Mouse (Mus musculus) left cerebral cortex, postnatal 36 days (tissue): ENCODE results near the gene Has1. TPM values are rescaled to one million over a fixed set of nuclear protein-coding genes. Genes with fewer than 3 reads are reported as not detected.
A peak's percentile ranks its signal among the peaks of the same experiment; 100 is the strongest.

ENCODE experiments used
- DNase-seq, 2 experiments: peaks; one replicate each; pipeline ENCODE4 v3.0.0; 2021 to 2022; ENCODE audit warnings: low spot score in 2 of 2, mixed read lengths in 1 of 2
- intact Hi-C: fragments of 180-260 bp; cut with DNase I; formaldehyde crosslinking; loops from one replicate; pipeline ENCODE4 v1.15.1; 2025
- microRNA-seq: library from miRNA; unstranded; fragments of <30 nt; microRNA quantifications from one replicate; pipeline ENCODE4 v1.2.0, GENCODE M21; 2022
- total RNA-seq, 2 experiments: library from RNA; stranded (reverse); gene quantifications; 2 replicates each; pipeline ENCODE4 v1.2.3; 2021

The Has1 gene
- total RNA-seq, 2 experiments from 2014 or later = 0.45 to 0.79 TPM

DNA sequence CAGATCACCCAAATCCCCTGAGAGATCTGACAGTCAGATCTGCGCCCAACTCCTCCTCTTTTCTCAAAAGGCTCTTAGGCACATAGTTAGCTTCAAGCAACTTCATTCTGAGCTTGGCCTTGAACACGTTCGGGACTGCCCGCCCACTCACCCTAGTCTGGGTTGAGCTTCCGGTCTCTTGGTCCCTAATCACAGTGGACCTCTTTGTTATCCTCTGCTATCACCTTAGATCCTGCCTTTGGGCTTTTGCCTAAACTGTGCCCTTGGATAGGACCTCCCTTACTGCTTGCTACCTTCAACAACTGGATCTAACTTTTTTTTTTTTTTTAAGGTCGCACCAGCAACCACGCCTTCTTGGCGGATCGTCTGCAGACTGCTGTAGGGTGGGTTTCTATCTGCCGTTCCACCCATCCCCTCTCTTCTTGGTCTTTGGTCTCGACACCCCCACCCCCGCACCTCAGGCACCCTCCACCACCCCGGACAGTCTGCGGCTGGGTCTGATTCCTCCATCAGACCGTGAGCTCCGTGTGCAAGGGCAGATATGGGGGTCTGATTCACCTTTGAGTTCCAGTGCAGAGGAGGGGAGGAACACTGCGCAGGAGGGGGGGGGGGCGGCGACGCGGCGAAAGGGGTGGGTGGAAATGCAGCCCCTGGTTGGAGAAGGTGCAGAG, 28.9 kb downstream of the Has1 start:
- DNase-seq = peak in 1 of 2 experiments; percentile 42
- intact Hi-C loops = loop anchor here (1.0 to 5.0 kb wide), 4 partner anchors 12 to 424 kb away; partner anchors contain the start of genes Lix1 and Lnpep

DNA sequence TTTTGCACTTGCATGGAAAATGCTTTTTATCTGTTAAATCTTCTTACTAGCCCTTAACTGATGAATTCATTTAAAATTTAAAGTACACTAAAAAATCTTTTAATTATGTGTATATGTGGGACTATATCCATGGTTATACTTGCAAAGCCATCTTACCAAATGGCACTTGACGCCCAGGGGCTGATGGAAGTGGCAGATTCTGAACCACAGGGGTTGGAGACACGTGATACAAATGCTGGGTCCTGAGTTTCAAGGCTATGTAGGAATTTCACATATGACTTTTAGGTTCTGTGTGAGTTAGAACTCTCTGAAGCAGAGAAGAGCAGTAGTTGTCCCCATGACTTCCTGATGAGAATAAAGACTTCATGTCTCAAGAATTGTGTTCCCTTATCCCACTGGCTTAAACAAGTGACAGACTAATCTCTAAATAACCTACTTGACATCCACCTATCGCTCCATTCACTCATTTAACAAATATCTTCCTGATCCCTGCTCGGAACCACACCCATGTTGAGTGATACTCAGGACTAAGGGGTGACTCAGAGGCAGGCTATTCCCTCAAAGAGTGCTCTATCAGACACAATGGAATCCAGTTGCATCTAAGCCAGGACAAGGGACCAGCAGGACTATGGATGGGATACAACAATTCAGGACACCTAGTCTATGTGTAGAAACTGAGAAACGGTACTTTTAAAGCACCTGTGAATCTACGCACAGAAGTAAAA, 31.2 kb downstream of the Has1 start:
- intact Hi-C loops = no loop called here
- DNase-seq = no peak

DNA sequence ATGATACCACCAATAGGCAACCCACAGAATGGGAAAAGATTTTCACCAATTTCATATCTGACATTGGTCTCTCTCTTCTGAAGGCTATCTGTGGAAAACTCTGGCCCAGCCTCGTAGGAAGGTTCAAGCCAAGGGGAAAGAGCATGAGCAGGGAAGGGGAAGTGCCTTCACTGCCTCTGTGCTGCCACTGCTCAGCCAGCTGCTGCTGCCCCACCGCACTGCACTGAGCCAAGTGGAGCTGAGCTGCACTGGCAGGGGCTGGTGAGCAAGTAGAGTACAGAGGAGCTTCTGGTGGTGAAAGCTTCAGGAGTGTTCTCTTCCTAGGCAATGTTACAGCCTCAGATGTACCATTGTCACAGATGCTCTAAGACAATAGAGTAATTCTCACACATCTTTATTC, 59.5 kb downstream of the Has1 start:
- intact Hi-C loops = no loop called here
- DNase-seq = no peak

Small RNA genes lying within 50 kb of the gene (microRNA-seq; reads per million reads assigned to microRNA genes)
- gene Gm25927 (not detected), gene Mir125a (18,481 reads per million, percentile 98 among the genes with 10 or more reads in this experiment), gene Mir99b (4,457 reads per million, percentile 91 among the genes with 10 or more reads in this experiment), gene Mirlet7e (not detected)

Other genes starting within 250 kb of the Has1 start
- 100 to 1,000 TPM; 102 to 103 TPM for gene Lnpep, start 230.2 kb downstream of the Has1 start, total RNA-seq
- under 1 TPM in 1 of 2 experiments, not detected in 1; 0.18 TPM for gene Vmn2r90, start 151.5 kb downstream of the Has1 start, total RNA-seq
- gene Spaca6, start 28.0 kb downstream of the Has1 start, total RNA-seq = 100 to 1,000 TPM in 1 of 2 experiments, 10 to 100 TPM in 1; 58.7 to 131 TPM
- not detected for gene Fpr1, start 28.7 kb upstream of the Has1 start, total RNA-seq
- gene Fpr2, start 32.6 kb upstream of the Has1 start, total RNA-seq = not detected
- gene Fpr3, start 32.6 kb upstream of the Has1 start, total RNA-seq = not detected
- gene Fpr-rs4, start 166.5 kb upstream of the Has1 start, total RNA-seq = not detected
- gene Vmn2r124, start 194.2 kb upstream of the Has1 start, total RNA-seq = under 1 TPM; 0.07 to 0.10 TPM
- not detected for gene Vmn2r91, start 229.8 kb upstream of the Has1 start, total RNA-seq